Mouse (Mus musculus) thymus, postnatal 0 days (tissue): ENCODE data around the gene Ascl1. TPM values are rescaled to one million over a fixed set of nuclear protein-coding genes. Genes with fewer than 3 reads are reported as not detected.

Source experiments
- DNase-seq: peaks from one replicate; pipeline ENCODE4 v3.0.0-alpha.2; 2015; ENCODE audit warnings: low spot score
- polyA plus RNA-seq: library from polyadenylated mRNA; unstranded; fragments of >200 nt; fragmentation: Nextera tagmentation; extraction: Ambion mirVana; gene quantifications from 2 replicates; pipeline ENCODE4 v1.2.1, GENCODE M21; 2015

Ascl1 gene
- 1.6 and 2.3 TPM in 2 replicates for polyA plus RNA-seq

- no peak for DNase-seq
Observed at GRCm38 (mm10) chr10:87493576-87493975, at the start of gene Ascl1. Gene Ascl1 (minus strand): TSS chr10:87493660.

GRCm38 (mm10) chr10:87534172-87534571 is 40.7 kb upstream of the Ascl1 start:
- DNase-seq, result no peak

DNA sequence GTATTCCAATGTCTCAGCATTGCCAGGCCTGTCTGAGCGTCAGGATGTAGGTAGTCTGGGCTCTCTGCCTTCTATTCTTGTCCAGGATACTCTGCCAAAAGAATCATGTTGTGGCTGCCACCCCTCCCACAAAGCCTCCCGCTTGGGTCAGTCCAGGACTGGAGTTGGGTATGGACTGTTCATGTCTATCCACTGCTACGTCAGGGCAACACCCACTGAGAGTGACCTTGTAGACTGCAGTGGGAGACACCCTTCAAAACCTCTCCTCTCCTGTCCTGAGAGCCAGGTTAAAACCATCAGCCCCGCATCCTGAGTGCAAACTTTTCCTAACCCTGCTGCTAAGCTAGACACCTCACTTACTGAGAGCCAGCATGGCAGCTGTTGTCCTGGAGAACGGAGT is 28.2 kb upstream of the Ascl1 start, which contains the start of gene Pah:
Gene Pah, plus strand, starts transcription at position 150 of the 400 bp plus-strand sequence.
- no peak for DNase-seq

DNA sequence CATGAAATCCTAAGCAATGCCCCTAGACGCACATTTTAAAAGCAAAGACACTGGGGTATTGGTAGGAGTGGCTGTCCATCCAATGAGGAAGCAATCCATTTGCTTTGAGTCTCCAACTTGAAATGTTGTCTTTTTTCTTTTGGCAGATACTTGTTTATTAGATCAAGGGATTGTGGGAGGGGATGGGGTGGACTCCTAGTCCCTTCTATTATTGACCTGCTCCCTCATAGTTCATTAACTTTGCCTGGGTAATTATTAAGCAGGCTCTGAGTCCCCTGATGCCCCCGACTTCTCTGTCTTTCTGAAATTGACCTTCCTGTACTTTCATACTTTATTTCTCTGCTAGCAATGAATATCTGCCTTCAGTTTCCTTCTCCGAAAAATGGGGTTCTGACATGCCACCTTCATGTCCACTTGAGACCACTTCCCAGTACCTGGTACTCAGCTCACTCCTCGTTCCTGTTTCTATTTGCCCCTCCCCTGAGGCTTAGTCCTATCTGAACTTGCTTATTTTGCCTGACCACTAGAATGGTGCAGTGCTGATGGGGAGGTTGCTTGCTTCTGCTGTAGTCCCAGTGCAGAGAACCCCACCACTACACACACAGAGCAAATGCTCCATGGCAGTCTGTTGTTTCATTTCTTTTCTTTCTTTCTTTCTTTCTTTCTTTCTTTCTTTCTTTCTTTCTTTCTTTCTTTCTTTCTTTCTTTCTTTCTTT is 27.1 kb upstream of the Ascl1 start:
- DNase-seq, result no peak

- DNase-seq, result no peak
Observed at GRCm38 (mm10) chr10:87518585-87518984, 25.1 kb upstream of the Ascl1 start.

DNA sequence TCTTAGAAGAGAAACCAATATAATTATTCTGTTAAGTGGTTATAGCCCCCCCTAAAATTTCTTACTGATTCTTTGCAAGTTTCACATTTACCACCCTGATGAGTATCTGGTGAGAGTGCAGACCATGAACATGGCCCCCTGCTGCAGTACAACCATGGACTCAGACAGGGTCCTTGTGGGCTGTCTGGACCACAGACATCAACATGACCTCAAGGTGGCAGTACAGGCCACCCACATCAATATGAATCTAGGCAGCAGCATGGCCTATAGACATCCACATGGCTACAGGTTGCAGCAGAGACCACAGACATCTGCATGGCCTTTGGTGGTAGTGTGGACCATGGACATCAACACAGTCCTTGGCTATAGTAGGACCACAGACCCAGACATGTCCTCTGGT is 19.6 kb upstream of the Ascl1 start:
- DNase-seq, result no peak

- no peak for DNase-seq
Observed at GRCm38 (mm10) chr10:87508581-87508980, 15.1 kb upstream of the Ascl1 start.

DNA sequence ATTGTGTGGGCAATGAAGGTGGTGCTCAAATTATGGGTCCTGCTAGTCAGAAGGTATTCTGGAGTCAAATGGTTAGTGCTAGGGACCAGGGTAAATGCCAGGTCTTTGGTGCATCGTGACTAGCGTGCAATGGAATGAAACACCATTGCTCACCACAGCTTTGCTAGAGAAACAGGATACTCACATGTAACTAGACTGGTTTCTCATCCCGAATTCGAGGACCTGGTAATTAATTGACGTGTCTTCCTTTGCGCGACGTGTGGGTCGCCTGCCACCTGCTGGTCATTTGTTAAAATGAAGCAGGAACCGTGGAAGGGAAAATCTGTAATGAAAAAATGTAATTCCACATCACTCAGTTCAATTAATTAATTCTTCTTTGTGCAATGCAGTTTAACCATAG is 10.5 kb upstream of the Ascl1 start:
- peak; percentile 35 for DNase-seq

GRCm38 (mm10) chr10:87502283-87502682 is 8.8 kb upstream of the Ascl1 start:
- DNase-seq, result no peak

GRCm38 (mm10) chr10:87501659-87502042 is 8.2 kb upstream of the Ascl1 start:
- no peak for DNase-seq

DNA sequence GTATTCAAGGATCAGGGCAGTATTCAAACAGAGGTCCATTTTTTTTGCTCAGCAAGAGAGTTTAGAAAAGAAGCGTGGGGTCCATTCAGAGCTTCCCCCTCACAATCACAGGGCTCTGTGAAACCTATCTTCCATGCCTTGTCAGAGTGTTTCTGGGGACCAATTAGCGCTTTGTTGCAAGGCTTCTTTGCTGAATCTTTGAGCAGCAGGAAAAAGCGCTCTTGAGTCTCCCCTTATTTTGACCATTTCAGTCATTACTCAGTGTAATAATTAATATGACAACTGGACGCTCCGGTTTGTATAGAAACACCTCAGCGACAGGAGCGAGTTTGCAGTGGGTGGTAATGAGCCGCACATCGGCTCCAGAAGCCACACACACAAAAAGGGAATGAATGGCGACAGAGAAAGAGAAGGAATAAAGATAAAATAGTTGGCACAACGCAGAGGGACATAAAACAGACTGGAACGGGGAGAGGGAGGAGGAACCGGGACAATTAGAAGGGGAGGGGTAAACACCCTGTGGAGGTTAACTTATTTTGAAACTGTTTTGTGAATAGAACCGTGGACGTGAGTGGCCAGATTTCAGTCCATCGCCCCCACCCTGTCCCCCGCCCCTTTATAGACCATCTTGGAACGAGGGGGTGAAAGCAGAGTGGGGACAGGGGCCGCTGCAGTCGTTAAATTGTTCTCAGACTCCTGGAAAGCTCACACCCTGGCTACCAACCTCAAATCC is 7.6 kb upstream of the Ascl1 start:
- no peak for DNase-seq

- no peak for DNase-seq
Observed at GRCm38 (mm10) chr10:87497056-87497455, 3.6 kb upstream of the Ascl1 start.

DNA sequence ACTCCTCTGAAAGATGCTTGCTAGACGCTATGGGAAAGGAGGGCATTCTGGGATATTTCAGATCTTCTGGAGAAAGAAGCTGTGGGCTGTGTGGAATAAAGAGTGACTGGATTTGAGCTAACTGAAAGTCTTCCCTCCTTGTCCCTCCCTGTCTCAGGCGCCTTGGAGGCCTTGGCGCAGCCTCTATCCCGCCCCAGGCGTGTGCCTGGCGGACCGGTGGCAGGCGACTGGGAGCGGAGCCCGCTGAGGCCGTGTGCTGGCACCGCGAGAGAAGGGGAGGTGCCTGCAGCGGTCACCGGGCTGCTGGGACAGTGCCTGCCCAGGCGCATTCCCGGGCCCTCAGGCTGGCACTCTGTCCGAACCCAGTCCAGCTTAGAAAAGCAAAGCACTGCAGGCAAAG is 1.1 kb upstream of the Ascl1 start:
- DNase-seq, result no peak

- no peak for DNase-seq
Observed at GRCm38 (mm10) chr10:87494176-87494575, 716 bp upstream of the Ascl1 start.

GRCm38 (mm10) chr10:87492661-87493551 is 554 bp downstream of the Ascl1 start:
- no peak for DNase-seq

- DNase-seq, result no peak
Observed at GRCm38 (mm10) chr10:87492332-87492660, 1.2 kb downstream of the Ascl1 start.

DNA sequence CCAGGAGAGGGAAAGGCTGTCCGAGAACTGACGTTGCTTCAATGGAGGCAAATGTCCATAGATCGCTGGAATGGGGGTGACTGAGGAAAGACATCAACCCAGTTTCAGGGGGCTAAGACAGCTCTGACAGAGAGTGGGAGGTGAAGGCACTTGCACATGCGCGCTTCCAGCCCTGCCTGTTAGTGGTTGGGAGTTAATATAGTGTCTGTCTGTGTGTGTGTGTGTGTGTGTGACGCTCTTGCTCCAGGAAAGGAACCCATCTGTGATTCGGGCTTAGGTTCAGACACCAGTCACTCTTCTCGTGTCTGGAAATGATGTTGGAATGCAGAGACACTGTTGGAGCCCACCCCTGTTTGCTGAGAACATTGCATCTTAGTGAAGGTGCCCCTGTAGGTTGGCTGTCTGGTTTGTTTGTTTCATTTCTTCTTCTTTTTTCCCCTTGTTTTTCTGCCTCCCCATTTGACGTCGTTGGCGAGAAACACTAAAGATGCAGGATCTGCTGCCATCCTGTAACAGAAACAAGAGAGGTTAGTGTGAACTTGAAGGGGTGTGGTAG is 1.9 kb downstream of the Ascl1 start:
- DNase-seq, result no peak

- DNase-seq, result no peak
Observed at GRCm38 (mm10) chr10:87490328-87490727, 3.1 kb downstream of the Ascl1 start.

GRCm38 (mm10) chr10:87489246-87490009 is 4.0 kb downstream of the Ascl1 start:
- no peak for DNase-seq

DNA sequence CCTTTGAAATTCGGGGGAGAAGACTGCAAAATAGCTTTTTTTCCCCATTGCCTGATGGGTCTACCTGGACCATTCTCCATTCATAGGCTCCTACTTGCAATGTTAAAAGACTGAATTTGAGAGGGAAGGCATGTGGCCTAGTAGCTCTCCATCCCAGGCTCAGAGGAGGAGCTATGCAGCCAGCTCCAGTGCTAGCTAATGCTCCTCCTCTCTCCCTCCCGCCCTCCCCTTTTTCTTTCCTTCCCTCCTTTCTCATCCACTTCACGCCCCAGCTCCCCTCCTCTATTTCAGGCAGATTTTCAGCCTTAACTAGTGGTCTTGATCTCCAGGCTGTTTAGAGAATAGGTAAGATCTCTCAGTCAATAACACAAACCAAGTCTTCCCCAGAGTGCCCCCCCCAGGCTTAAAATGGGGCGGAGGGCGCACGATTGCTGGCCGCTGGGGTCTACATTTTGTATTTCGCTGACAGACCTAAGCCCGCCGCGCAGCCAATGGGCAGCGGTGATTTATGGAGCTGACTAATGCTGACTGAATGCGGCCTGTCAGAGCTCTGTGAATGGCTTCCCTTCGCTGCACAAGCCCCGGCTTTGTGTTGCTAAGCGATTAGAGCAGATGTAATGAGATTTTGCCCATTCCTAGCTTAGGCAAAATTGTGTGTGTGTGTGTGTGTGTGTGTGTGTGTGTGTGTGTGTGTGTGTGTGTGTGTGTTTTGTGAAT is 4.9 kb downstream of the Ascl1 start:
- no peak for DNase-seq
